In genomic region chr9:70243241-70243640, GRCm38 (mm10) we compare ENCODE assay signal across 12 mouse cellular contexts. TPM values are rescaled to one million over a fixed set of nuclear protein-coding genes. Genes with fewer than 3 reads are reported as not detected.
DNase-seq lines count a peak whose midpoint lies in the region; ATAC-seq and TF ChIP-seq lines count a peak whose summit lies in the region.
"Had no signal": no experiment of that assay in that cellular context is flagged by ENCODE, and none has a peak within 500 bp of the region (broad histone marks: within the 10 kb centered on the region; RNA-seq: fewer than 3 reads in every experiment).

No protein-coding gene starts in this region.

- H3K36me3 ChIP-seq in kidney, adult 2 months (ENCODE audit: control insufficient read depth, insufficient read depth, low read length) = no peaks in the 10 kb centered on the region
- H3K36me3 ChIP-seq in intestine, embryonic 14.5 days (ENCODE audit: control insufficient read depth, insufficient read depth, low read length) = no peaks in the 10 kb centered on the region
- no peaks in the 10 kb centered on the region for H3K36me3 ChIP-seq in forebrain, embryonic 11.5 days (ENCODE audit: control insufficient read depth, insufficient read depth, low read length)
- H3K36me3 ChIP-seq: embryonic facial prominence, embryonic 12.5 days; limb, embryonic 13.5 days had no signal

- no peak overlapping the region for H3K9ac ChIP-seq in intestine, embryonic 14.5 days (ENCODE audit: low read length)
- H3K9ac ChIP-seq in forebrain, embryonic 11.5 days (ENCODE audit: low read length) = no peak overlapping the region
- H3K9ac ChIP-seq: embryonic facial prominence, embryonic 12.5 days; limb, embryonic 13.5 days had no signal

- TF ChIP-seq CTCF in kidney, adult 2 months (conservative IDR thresholded peaks at IDR 0.05; ENCODE audit: insufficient read depth, insufficient read length, low read depth, low read length) = no peak

- ATAC-seq in intestine, embryonic 14.5 days (replicated peaks; ENCODE audit: low FRiP score, low TSS enrichment, low read depth) = no peak
- no peak for ATAC-seq in forebrain, embryonic 11.5 days (replicated peaks; ENCODE audit: low FRiP score)

- intact Hi-C loops in left cerebral cortex, postnatal 4 days (cut with DNase I) = no loop called here

- no peaks in the 10 kb centered on the region for H3K9me3 ChIP-seq in intestine, embryonic 14.5 days (ENCODE audit: control insufficient read depth, low read length)
- no peaks in the 10 kb centered on the region for H3K9me3 ChIP-seq in forebrain, embryonic 11.5 days (ENCODE audit: control insufficient read depth, low read length)
- H3K9me3 ChIP-seq: embryonic facial prominence, embryonic 12.5 days; limb, embryonic 13.5 days had no signal

- WGBS in kidney, adult 2 months = 49% methylated on average over 8 of the region's 8 CpGs
- 45% methylated on average over 8 of the region's 8 CpGs for WGBS in intestine, embryonic 14.5 days
- WGBS in forebrain, embryonic 11.5 days = 84% methylated on average over 8 of the region's 8 CpGs

- peak overlapping the region; percentile 25 for H3K27ac ChIP-seq in kidney, adult 2 months (ENCODE audit: insufficient read depth, low read depth, low read length)
- peak overlapping the region; percentile 82; the same call in 1 of the 2 replicates for H3K27ac ChIP-seq in intestine, embryonic 14.5 days (ENCODE audit: low read depth)
- H3K27ac ChIP-seq in forebrain, embryonic 11.5 days (ENCODE audit: low read depth, low read length) = no peak overlapping the region
- H3K27ac ChIP-seq: layer of hippocampus, adult 2 months had no signal

- no peaks in the 10 kb centered on the region for H3K27me3 ChIP-seq in kidney, adult 2 months (replicated peaks; ENCODE audit: control insufficient read depth, insufficient read depth, low read length)
- H3K27me3 ChIP-seq in intestine, embryonic 14.5 days (replicated peaks; ENCODE audit: control insufficient read depth, insufficient read depth, low read length) = no peaks in the 10 kb centered on the region
- no peaks in the 10 kb centered on the region for H3K27me3 ChIP-seq in forebrain, embryonic 11.5 days (ENCODE audit: control insufficient read depth, insufficient read depth, low read length)
- H3K27me3 ChIP-seq: embryonic facial prominence, embryonic 12.5 days; limb, embryonic 13.5 days had no signal

- H3K4me2 ChIP-seq in intestine, embryonic 14.5 days (ENCODE audit: low read length) = peak overlapping the region; percentile 25
- no peak overlapping the region for H3K4me2 ChIP-seq in forebrain, embryonic 11.5 days (ENCODE audit: low read depth, low read length, severe bottlenecking)
- H3K4me2 ChIP-seq: embryonic facial prominence, embryonic 12.5 days; limb, embryonic 13.5 days had no signal

- H3K4me3 ChIP-seq in kidney, adult 2 months (ENCODE audit: insufficient read depth, low read depth, low read length) = no peak overlapping the region
- H3K4me3 ChIP-seq in intestine, embryonic 14.5 days (ENCODE audit: low read depth, low read length) = no peak overlapping the region
- no peak overlapping the region for H3K4me3 ChIP-seq in forebrain, embryonic 11.5 days (ENCODE audit: low read depth, low read length)
- H3K4me3 ChIP-seq: embryonic facial prominence, embryonic 12.5 days; layer of hippocampus, adult 2 months; limb, embryonic 13.5 days had no signal

- peaks cover 34% of the 10 kb centered on the region for H3K4me1 ChIP-seq in kidney, adult 2 months (ENCODE audit: control insufficient read depth, insufficient read depth, low read length)
- peaks cover 39% of the 10 kb centered on the region for H3K4me1 ChIP-seq in intestine, embryonic 14.5 days (replicated peaks; ENCODE audit: control insufficient read depth, insufficient read depth, low read length)
- H3K4me1 ChIP-seq in forebrain, embryonic 11.5 days (replicated peaks; ENCODE audit: control insufficient read depth, insufficient read depth, low read length) = no peaks in the 10 kb centered on the region

- peak; percentile 42 for DNase-seq in kidney, adult 2 months
- DNase-seq in kidney, adult 8-10 months = no peak
- peak; percentile 64 for DNase-seq in A20 (ENCODE audit: low read depth, low spot score)
- peak; percentile 52 for DNase-seq in intestine, embryonic 14.5 days (ENCODE audit: low spot score)
- peak; percentile 26 for DNase-seq in lung, postnatal 14 days
- no peak for DNase-seq in left cerebral cortex, postnatal 4 days
- DNase-seq in frontal cortex, adult 2 months (ENCODE audit: extremely low spot score in 1 of 2, low spot score in 1 of 2) = no peak
- no peak for DNase-seq in forebrain, embryonic 11.5 days (ENCODE audit: low spot score)
- DNase-seq: cerebellum, adult 11 months had no signal

- no peak for TF ChIP-seq POLR2A in kidney, adult 2 months (IDR thresholded peaks at IDR 0.05; ENCODE audit: low read depth, low read length)

RNA-seq across cellular contexts. Expression of gene Myo1e, which starts 36.1 kb away (rescaled TPM):
- 13.1 and 14.5 TPM in 2 replicates for polyA plus RNA-seq in kidney, adult 2 months (2012; rRNA removed)
- polyA plus RNA-seq in intestine, embryonic 14.5 days (2014; fragmentation: Nextera tagmentation; extraction: Ambion mirVana) = 17.0 and 17.4 TPM in 2 replicates
- total RNA-seq in left cerebral cortex, postnatal 4 days (2021) = 1 to 10 TPM; 5.2 to 6.1 TPM
- 7.9 and 8.2 TPM in 2 replicates for polyA plus RNA-seq in frontal cortex, adult 2 months (2012; rRNA removed)
- 10.5 and 11.1 TPM in 2 replicates for polyA plus RNA-seq in forebrain, embryonic 11.5 days (2014; fragmentation: Nextera tagmentation; extraction: Ambion mirVana)

Comparison
In these comparisons a context has a peak if more than half of its experiments do, and no peak if none do; other contexts are left out.
1. DNase-seq: peak in kidney, adult 2 months (single experiment), A20 (single experiment), intestine, embryonic 14.5 days (single experiment) and lung, postnatal 14 days (single experiment); none in kidney, adult 8-10 months (0 of 2), left cerebral cortex, postnatal 4 days (single experiment), frontal cortex, adult 2 months (0 of 2) and forebrain, embryonic 11.5 days (single experiment).